Comparison of ENCODE assay signal across 15 mouse cellular contexts in genomic region chr2:151585934-151586333, GRCm38 (mm10). TPM values are rescaled to one million over a fixed set of nuclear protein-coding genes. Genes with fewer than 3 reads are reported as not detected.
A peak's percentile ranks its signal among the peaks of the same experiment; 100 is the strongest.
DNase-seq lines count a peak whose midpoint lies in the region; ATAC-seq and TF ChIP-seq lines count a peak whose summit lies in the region.
"Had no signal": no experiment of that assay in that cellular context is flagged by ENCODE, and none has a peak within 500 bp of the region (broad histone marks: within the 10 kb centered on the region; RNA-seq: fewer than 3 reads in every experiment).

No protein-coding gene starts in this region.

- DNase-seq in forebrain, postnatal 0 days = no peak
- DNase-seq in forebrain, embryonic 10.5 days (ENCODE audit: extremely low spot score, low spot score) = no peak
- peak; percentile 21 for DNase-seq in kidney, postnatal 10 days
- DNase-seq in kidney, adult 8-10 months = no peak
- peak; percentile 29 for DNase-seq in lung, embryonic 14.5 days
- DNase-seq in lung, postnatal 36 days = no peak
- DNase-seq in urinary bladder, postnatal 36 days (ENCODE audit: low spot score in 2 of 2) = no peak
- DNase-seq: cerebellum, postnatal 25 days; heart, postnatal 14 days had no signal

- no peaks in the 10 kb centered on the region for H3K4me1 ChIP-seq in forebrain, postnatal 0 days (ENCODE audit: insufficient read depth)
- no peaks in the 10 kb centered on the region for H3K4me1 ChIP-seq in forebrain, embryonic 10.5 days
- no peaks in the 10 kb centered on the region for H3K4me1 ChIP-seq in lung, embryonic 14.5 days (ENCODE audit: insufficient read depth)
- H3K4me1 ChIP-seq: liver, embryonic 15.5 days; midbrain, embryonic 15.5 days; neural tube, embryonic 12.5 days had no signal

- peak; percentile 43 for TF ChIP-seq CTCF in forebrain, postnatal 0 days (IDR thresholded peaks at IDR 0.05; ENCODE audit: low read depth)
- peak; percentile 19 for TF ChIP-seq CTCF in lung, embryonic 14.5 days (IDR thresholded peaks at IDR 0.05; ENCODE audit: low read depth)

- H3K4me2 ChIP-seq in forebrain, postnatal 0 days (ENCODE audit: low read depth) = no peak overlapping the region
- H3K4me2 ChIP-seq in lung, embryonic 14.5 days = no peak overlapping the region
- H3K4me2 ChIP-seq: liver, embryonic 15.5 days; midbrain, embryonic 15.5 days; neural tube, embryonic 12.5 days had no signal

- no peaks in the 10 kb centered on the region for H3K27me3 ChIP-seq in forebrain, postnatal 0 days (ENCODE audit: insufficient read depth, low read length)
- H3K27me3 ChIP-seq in forebrain, embryonic 10.5 days (ENCODE audit: poor library complexity, severe bottlenecking) = no peaks in the 10 kb centered on the region
- H3K27me3 ChIP-seq in lung, embryonic 14.5 days (ENCODE audit: insufficient read depth, low read length) = no peaks in the 10 kb centered on the region
- H3K27me3 ChIP-seq: liver, embryonic 15.5 days; midbrain, embryonic 15.5 days; neural tube, embryonic 12.5 days had no signal

- H3K27ac ChIP-seq in forebrain, postnatal 0 days (ENCODE audit: low read depth, low read length) = no peak overlapping the region
- H3K27ac ChIP-seq in forebrain, embryonic 10.5 days = no peak overlapping the region
- no peak overlapping the region for H3K27ac ChIP-seq in lung, embryonic 14.5 days (ENCODE audit: low read depth)
- H3K27ac ChIP-seq: liver, embryonic 15.5 days; midbrain, embryonic 15.5 days; neural tube, embryonic 12.5 days had no signal

- no peak overlapping the region for H3K4me3 ChIP-seq in forebrain, postnatal 0 days (ENCODE audit: low read depth, low read length)
- H3K4me3 ChIP-seq in forebrain, embryonic 10.5 days = no peak overlapping the region
- no peak overlapping the region for H3K4me3 ChIP-seq in lung, embryonic 14.5 days (ENCODE audit: low read depth, low read length)
- H3K4me3 ChIP-seq: liver, embryonic 15.5 days; midbrain, embryonic 15.5 days; neural tube, embryonic 12.5 days had no signal

- peak; percentile 57; the same call in 1 of the 2 replicates for ATAC-seq in forebrain, postnatal 0 days
- no peak for ATAC-seq in lung, embryonic 14.5 days (ENCODE audit: insufficient read depth)
- ATAC-seq in inflammation-experienced regulatory T-cells, adult 6 months = peak; percentile 45
- ATAC-seq: forebrain, embryonic 14.5 days; midbrain, embryonic 15.5 days had no signal

- no peaks in the 10 kb centered on the region for H3K36me3 ChIP-seq in forebrain, postnatal 0 days (ENCODE audit: insufficient read depth)
- H3K36me3 ChIP-seq in forebrain, embryonic 10.5 days (replicated peaks) = no peaks in the 10 kb centered on the region
- H3K36me3 ChIP-seq in lung, embryonic 14.5 days (ENCODE audit: insufficient read depth) = no peaks in the 10 kb centered on the region
- H3K36me3 ChIP-seq: liver, embryonic 15.5 days; midbrain, embryonic 15.5 days; neural tube, embryonic 12.5 days had no signal

- no peak overlapping the region for H3K9ac ChIP-seq in forebrain, postnatal 0 days
- no peak overlapping the region for H3K9ac ChIP-seq in lung, embryonic 14.5 days
- H3K9ac ChIP-seq: liver, embryonic 15.5 days; midbrain, embryonic 15.5 days; neural tube, embryonic 12.5 days had no signal

- H3K9me3 ChIP-seq in forebrain, postnatal 0 days (ENCODE audit: low read length) = no peaks in the 10 kb centered on the region
- no peaks in the 10 kb centered on the region for H3K9me3 ChIP-seq in forebrain, embryonic 10.5 days
- H3K9me3 ChIP-seq in lung, embryonic 14.5 days (ENCODE audit: low read depth, low read length) = no peaks in the 10 kb centered on the region
- H3K9me3 ChIP-seq: liver, embryonic 15.5 days; midbrain, embryonic 15.5 days; neural tube, embryonic 12.5 days had no signal

- WGBS in forebrain, postnatal 0 days = 65% methylated on average over 3 of the region's 3 CpGs
- 79% methylated on average over 3 of the region's 3 CpGs for WGBS in forebrain, embryonic 10.5 days
- 24% methylated on average over 3 of the region's 3 CpGs for WGBS in lung, embryonic 14.5 days

RNA-seq across cellular contexts. Expression of gene Sdcbp2, which starts 13.5 kb away (rescaled TPM):
- total RNA-seq in forebrain, postnatal 0 days (2014; rRNA removed) = 0.90 and 1.1 TPM in 2 replicates
- 1.5 and 1.6 TPM in 2 replicates for polyA plus RNA-seq in forebrain, postnatal 0 days (2015; fragmentation: Nextera tagmentation; extraction: Ambion mirVana)
- 0.43 and 0.79 TPM in 2 replicates for polyA plus RNA-seq in forebrain, embryonic 10.5 days (2016; fragmentation: Nextera tagmentation; extraction: Ambion mirVana)
- 0.86 and 0.88 TPM in 2 replicates for polyA plus RNA-seq in lung, embryonic 14.5 days (2014; fragmentation: Nextera tagmentation; extraction: Ambion mirVana)
- 100 to 1,000 TPM in 1 of 3 experiments, 10 to 100 TPM in 2; 81.9 to 119 (median 91.2) TPM for polyA plus RNA-seq in inflammation-experienced regulatory T-cells, adult 6 months (2017; shearing (Covaris generic))

RNA-seq across cellular contexts. Expression of gene Fkbp1a, which starts 43.7 kb away (rescaled TPM):
- total RNA-seq in forebrain, postnatal 0 days (2014; rRNA removed) = 67.3 and 70.1 TPM in 2 replicates
- polyA plus RNA-seq in forebrain, postnatal 0 days (2015; fragmentation: Nextera tagmentation; extraction: Ambion mirVana) = 717 and 727 TPM in 2 replicates
- polyA plus RNA-seq in forebrain, embryonic 10.5 days (2016; fragmentation: Nextera tagmentation; extraction: Ambion mirVana) = 582 and 592 TPM in 2 replicates
- polyA plus RNA-seq in lung, embryonic 14.5 days (2014; fragmentation: Nextera tagmentation; extraction: Ambion mirVana) = 861 and 873 TPM in 2 replicates
- polyA plus RNA-seq in inflammation-experienced regulatory T-cells, adult 6 months (2017; shearing (Covaris generic)) = 100 to 1,000 TPM; 214 to 399 (median 264) TPM

RNA-seq across cellular contexts. Expression of gene Snph, which starts 46.5 kb away (rescaled TPM):
- total RNA-seq in forebrain, postnatal 0 days (2014; rRNA removed) = 37.7 and 39.6 TPM in 2 replicates
- 12.8 and 18.3 TPM in 2 replicates for polyA plus RNA-seq in forebrain, postnatal 0 days (2015; fragmentation: Nextera tagmentation; extraction: Ambion mirVana)
- 0.90 and 1.1 TPM in 2 replicates for polyA plus RNA-seq in forebrain, embryonic 10.5 days (2016; fragmentation: Nextera tagmentation; extraction: Ambion mirVana)
- polyA plus RNA-seq in lung, embryonic 14.5 days (2014; fragmentation: Nextera tagmentation; extraction: Ambion mirVana) = 0.36 and 0.65 TPM in 2 replicates
- polyA plus RNA-seq in inflammation-experienced regulatory T-cells, adult 6 months (2017; shearing (Covaris generic)) = not detected
- total RNA-seq: megakaryocyte progenitor cell, adult 5-6 weeks had no signal

Comparison
In these comparisons a context has a peak if more than half of its experiments do, and no peak if none do; other contexts are left out.
1. DNase-seq: peak in kidney, postnatal 10 days (single experiment) and lung, embryonic 14.5 days (single experiment); none in forebrain, postnatal 0 days (single experiment), forebrain, embryonic 10.5 days (single experiment), kidney, adult 8-10 months (0 of 2), lung, postnatal 36 days (single experiment) and urinary bladder, postnatal 36 days (0 of 2).
2. RNA of gene Sdcbp2, which starts 13.5 kb away (polyA plus RNA-seq): 81.9 to 119 TPM in inflammation-experienced regulatory T-cells, adult 6 months; 1.5 to 1.6 TPM in forebrain, postnatal 0 days, 0.86 to 0.88 TPM in lung, embryonic 14.5 days and 0.43 to 0.79 TPM in forebrain, embryonic 10.5 days; every median in the first group is over 10 times any median in the second.